ENCODE assay signal across 16 mouse cellular contexts in the genomic region with DNA sequence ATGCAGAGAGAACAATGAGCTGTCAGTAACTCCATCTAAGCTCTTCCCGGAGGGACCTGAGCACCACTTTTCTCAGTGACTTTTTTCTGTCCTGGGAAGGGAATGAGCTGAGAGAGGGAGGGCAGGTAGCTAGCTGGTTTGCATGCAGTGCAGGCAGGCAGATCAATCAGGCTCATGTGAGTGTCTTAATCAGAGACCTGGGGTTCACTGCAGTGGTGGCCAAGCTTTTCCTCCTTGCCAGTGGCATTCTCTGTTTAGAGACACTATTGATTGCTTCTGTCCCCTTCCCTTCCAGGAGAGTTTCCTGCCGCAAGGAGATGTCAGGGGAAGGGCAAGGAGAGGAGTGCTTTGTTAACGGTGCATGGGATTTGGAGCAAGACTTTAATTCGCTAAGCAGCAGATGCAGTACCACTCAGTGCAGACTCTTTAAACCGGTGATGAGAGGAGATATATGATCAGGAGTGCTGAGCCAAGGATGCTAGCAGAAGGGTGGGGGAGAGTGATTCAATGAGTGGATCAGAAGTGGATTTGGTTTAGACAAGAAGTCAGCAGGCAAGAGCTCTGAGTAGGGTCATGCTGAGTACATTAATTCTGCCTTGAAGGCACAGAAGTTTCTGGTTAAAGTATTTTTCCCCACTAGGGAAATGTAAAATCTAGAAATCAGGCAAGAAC.
DNase-seq lines count a peak whose midpoint lies in the region; ATAC-seq and TF ChIP-seq lines count a peak whose summit lies in the region.
"Had no signal": no experiment of that assay in that cellular context is flagged by ENCODE, and none has a peak within 500 bp of the region (broad histone marks: within the 10 kb centered on the region; RNA-seq: fewer than 3 reads in every experiment).

No protein-coding gene starts in this region.

- ATAC-seq in forebrain, embryonic 11.5 days (replicated peaks; ENCODE audit: low FRiP score) = peak; percentile 51; the same call in 1 of the 2 replicates
- peak; percentile 55 for ATAC-seq in hindbrain, embryonic 14.5 days (ENCODE audit: low FRiP score)
- peak; percentile 76; the same call in 1 of the 2 replicates for ATAC-seq in midbrain, embryonic 16.5 days
- ATAC-seq: liver, postnatal 0 days had no signal

- no peak overlapping the region for H3K9ac ChIP-seq in forebrain, embryonic 11.5 days (ENCODE audit: low read length)
- H3K9ac ChIP-seq in hindbrain, embryonic 14.5 days = no peak overlapping the region
- no peak overlapping the region for H3K9ac ChIP-seq in midbrain, embryonic 16.5 days (ENCODE audit: low read depth, low read length)
- H3K9ac ChIP-seq: heart, embryonic 13.5 days; limb, embryonic 12.5 days; liver, postnatal 0 days had no signal

- no peaks in the 10 kb centered on the region for H3K9me3 ChIP-seq in forebrain, embryonic 11.5 days (ENCODE audit: control insufficient read depth, low read length)
- no peaks in the 10 kb centered on the region for H3K9me3 ChIP-seq in forebrain, embryonic 10.5 days
- H3K9me3 ChIP-seq in hindbrain, embryonic 14.5 days (ENCODE audit: control insufficient read depth, low read length) = no peaks in the 10 kb centered on the region
- H3K9me3 ChIP-seq in midbrain, embryonic 16.5 days (replicated peaks; ENCODE audit: control insufficient read depth, low read length, poor library complexity, severe bottlenecking) = no peaks in the 10 kb centered on the region
- H3K9me3 ChIP-seq: heart, embryonic 13.5 days; limb, embryonic 12.5 days had no signal

- H3K4me1 ChIP-seq in forebrain, embryonic 11.5 days (replicated peaks; ENCODE audit: control insufficient read depth, insufficient read depth, low read length) = 0 out of 2 replicates have a peak, but pooled peaks cover 2% of the 10 kb centered on the region
- peaks cover 8% of the 10 kb centered on the region for H3K4me1 ChIP-seq in forebrain, embryonic 10.5 days
- no peaks in the 10 kb centered on the region for H3K4me1 ChIP-seq in hindbrain, embryonic 14.5 days (replicated peaks; ENCODE audit: control insufficient read depth, insufficient read depth, low read length)
- H3K4me1 ChIP-seq in midbrain, embryonic 16.5 days (ENCODE audit: control insufficient read depth, insufficient read depth, low read length) = peaks cover 5% of the 10 kb centered on the region
- H3K4me1 ChIP-seq in kidney, adult 2 months (ENCODE audit: control insufficient read depth, insufficient read depth, low read length) = no peaks in the 10 kb centered on the region
- H3K4me1 ChIP-seq: heart, embryonic 13.5 days had no signal

- H3K27ac ChIP-seq in forebrain, embryonic 11.5 days (ENCODE audit: low read depth, low read length) = no peak overlapping the region
- no peak overlapping the region for H3K27ac ChIP-seq in forebrain, embryonic 10.5 days
- H3K27ac ChIP-seq in hindbrain, embryonic 14.5 days = no peak overlapping the region
- H3K27ac ChIP-seq in midbrain, embryonic 16.5 days (ENCODE audit: low read length) = no peak overlapping the region
- no peak overlapping the region for H3K27ac ChIP-seq in kidney, adult 2 months (ENCODE audit: insufficient read depth, low read depth, low read length)
- H3K27ac ChIP-seq: heart, embryonic 13.5 days; left cerebral cortex, adult 2 months; limb, embryonic 12.5 days; macrophage had no signal

- no peak overlapping the region for H3K4me2 ChIP-seq in forebrain, embryonic 11.5 days (ENCODE audit: low read depth, low read length, severe bottlenecking)
- no peak overlapping the region for H3K4me2 ChIP-seq in hindbrain, embryonic 14.5 days (replicated peaks)
- H3K4me2 ChIP-seq in midbrain, embryonic 16.5 days (ENCODE audit: low read length) = peak overlapping the region; percentile 20; the same call in 1 of the 2 replicates
- H3K4me2 ChIP-seq: heart, embryonic 13.5 days; limb, embryonic 12.5 days had no signal

- DNase-seq in forebrain, embryonic 11.5 days (ENCODE audit: low spot score) = no peak
- DNase-seq in forebrain, embryonic 10.5 days (ENCODE audit: extremely low spot score, low spot score) = no peak
- DNase-seq in embryo, embryonic 9.5 days (ENCODE audit: extremely low spot score) = peak; percentile 2
- DNase-seq in hindbrain, embryonic 14.5 days (ENCODE audit: low spot score) = no peak
- DNase-seq in heart, adult 18-20 months = no peak
- no peak for DNase-seq in kidney, adult 2 months
- no peak for DNase-seq in frontal cortex, adult 2 months (ENCODE audit: extremely low spot score in 1 of 2, low spot score in 1 of 2)
- DNase-seq: adrenal gland, postnatal 36 days; cerebellum, postnatal 25 days; liver, postnatal 0 days; thymus, postnatal 4 days had no signal

- WGBS in forebrain, embryonic 11.5 days = 5% methylated on average over 5 of the region's 5 CpGs
- WGBS in forebrain, embryonic 10.5 days = 8% methylated on average over 5 of the region's 5 CpGs
- 9% methylated on average over 5 of the region's 5 CpGs for WGBS in hindbrain, embryonic 14.5 days
- 8% methylated on average over 5 of the region's 5 CpGs for WGBS in midbrain, embryonic 16.5 days
- WGBS in kidney, adult 2 months = 23% methylated on average over 5 of the region's 5 CpGs

- no peak for TF ChIP-seq POLR2A in kidney, adult 2 months (IDR thresholded peaks at IDR 0.05; ENCODE audit: low read depth, low read length)

- H3K4me3 ChIP-seq in forebrain, embryonic 11.5 days (ENCODE audit: low read depth, low read length) = no peak overlapping the region
- H3K4me3 ChIP-seq in forebrain, embryonic 10.5 days = no peak overlapping the region
- no peak overlapping the region for H3K4me3 ChIP-seq in hindbrain, embryonic 14.5 days (replicated peaks; ENCODE audit: low read length)
- no peak overlapping the region for H3K4me3 ChIP-seq in midbrain, embryonic 16.5 days (ENCODE audit: low read depth, low read length)
- H3K4me3 ChIP-seq in kidney, adult 2 months (ENCODE audit: insufficient read depth, low read depth, low read length) = no peak overlapping the region
- H3K4me3 ChIP-seq: heart, embryonic 13.5 days; left cerebral cortex, adult 2 months; limb, embryonic 12.5 days had no signal

- H3K36me3 ChIP-seq in forebrain, embryonic 11.5 days (ENCODE audit: control insufficient read depth, insufficient read depth, low read length) = no peaks in the 10 kb centered on the region
- no peaks in the 10 kb centered on the region for H3K36me3 ChIP-seq in forebrain, embryonic 10.5 days (replicated peaks)
- H3K36me3 ChIP-seq in hindbrain, embryonic 14.5 days (replicated peaks; ENCODE audit: control insufficient read depth, insufficient read depth) = no peaks in the 10 kb centered on the region
- no peaks in the 10 kb centered on the region for H3K36me3 ChIP-seq in midbrain, embryonic 16.5 days (ENCODE audit: control insufficient read depth, insufficient read depth, low read length)
- no peaks in the 10 kb centered on the region for H3K36me3 ChIP-seq in kidney, adult 2 months (ENCODE audit: control insufficient read depth, insufficient read depth, low read length)
- H3K36me3 ChIP-seq: heart, embryonic 13.5 days; limb, embryonic 12.5 days had no signal

- TF ChIP-seq CTCF in kidney, adult 2 months (conservative IDR thresholded peaks at IDR 0.05; ENCODE audit: insufficient read depth, insufficient read length, low read depth, low read length) = no peak

- H3K27me3 ChIP-seq in forebrain, embryonic 11.5 days (ENCODE audit: control insufficient read depth, insufficient read depth, low read length) = no peaks in the 10 kb centered on the region
- no peaks in the 10 kb centered on the region for H3K27me3 ChIP-seq in forebrain, embryonic 10.5 days (ENCODE audit: poor library complexity, severe bottlenecking)
- H3K27me3 ChIP-seq in hindbrain, embryonic 14.5 days (ENCODE audit: control insufficient read depth, insufficient read depth, low read length) = no peaks in the 10 kb centered on the region
- H3K27me3 ChIP-seq in midbrain, embryonic 16.5 days (ENCODE audit: control insufficient read depth, insufficient read depth, low read depth, low read length) = no peaks in the 10 kb centered on the region
- no peaks in the 10 kb centered on the region for H3K27me3 ChIP-seq in kidney, adult 2 months (replicated peaks; ENCODE audit: control insufficient read depth, insufficient read depth, low read length)
- H3K27me3 ChIP-seq: heart, embryonic 13.5 days; limb, embryonic 12.5 days had no signal
